Mouse (Mus musculus): Measurements from ENCODE around the gene Myrip.

DNA sequence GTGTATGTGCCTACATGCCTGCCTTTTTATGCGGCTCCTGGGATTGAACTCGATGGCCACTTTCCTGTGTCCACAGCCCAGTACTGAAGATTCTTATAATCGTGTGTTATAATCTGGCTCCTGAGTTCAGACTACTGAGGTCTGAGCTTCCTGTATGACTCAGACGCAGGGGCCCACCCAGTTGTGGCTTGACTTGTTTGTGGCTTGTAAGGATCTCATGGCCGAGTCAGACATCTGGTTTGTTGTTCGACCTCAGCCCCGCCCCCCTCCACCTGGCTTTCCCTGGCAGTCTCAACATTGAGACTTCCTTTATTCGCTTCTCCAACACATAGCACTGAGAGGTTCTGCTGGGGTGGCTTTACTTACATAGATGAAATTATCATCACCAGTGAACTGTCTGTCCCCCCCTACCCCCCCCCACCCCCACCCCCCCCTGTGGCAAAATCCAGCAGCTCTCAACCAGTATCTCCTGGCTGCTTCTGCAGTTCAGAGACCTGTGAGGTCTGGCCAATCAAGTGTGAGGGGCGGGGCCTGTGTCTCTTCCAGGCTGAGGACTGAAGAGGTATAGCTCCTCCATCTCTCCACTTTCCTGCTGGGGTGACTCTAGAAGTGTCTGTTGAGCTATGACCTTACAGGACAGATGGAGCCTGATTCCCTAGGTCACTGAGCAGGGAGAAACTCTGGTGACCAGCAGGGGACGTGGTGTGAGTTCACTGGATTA is 38.8 kb downstream of the Myrip start:
- TF ChIP-seq MYOG (IDR thresholded peaks at IDR 0.05; ENCODE audit: control insufficient read depth, extremely low read depth, insufficient read length) (no peak), USF1 (IDR thresholded peaks at IDR 0.05; ENCODE audit: low read depth) (no peak), MAX (IDR thresholded peaks at IDR 0.05) (no peak), CTCF (IDR thresholded peaks at IDR 0.05; ENCODE audit: control insufficient read depth, insufficient read depth, insufficient read length) (no peak)
